Mouse (Mus musculus): ENCODE results near the gene Kdelr1. TPM values are rescaled to one million over a fixed set of nuclear protein-coding genes. Genes with fewer than 3 reads are reported as not detected.

The Kdelr1 gene
- total RNA-seq (2017) = 44.6 and 57.7 TPM in 2 replicates

DNA sequence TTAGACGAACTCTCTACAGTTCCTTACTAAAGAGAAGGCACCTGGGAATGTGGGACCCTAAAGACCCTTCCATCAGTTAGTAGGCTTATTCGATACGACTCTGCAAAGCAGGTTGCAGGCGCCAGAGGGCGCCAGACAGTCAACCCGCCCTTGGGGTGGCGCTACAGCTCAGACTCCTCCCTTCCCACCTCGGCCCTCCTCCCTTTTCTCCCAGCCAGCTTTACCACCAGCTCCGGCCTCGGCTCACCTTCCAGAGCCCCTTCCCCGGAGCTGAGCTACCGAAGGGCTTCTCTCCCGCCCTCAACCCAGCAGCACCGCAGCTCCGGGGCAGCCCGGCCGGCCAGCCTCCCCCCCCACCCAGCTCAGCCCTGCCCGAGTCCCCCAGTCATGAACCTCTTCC lies at the start of gene Kdelr1:
Gene Kdelr1 (plus strand): TSS at position 149 of the 400 bp plus-strand sequence.
- peak; percentile 85 for ATAC-seq (ENCODE audit: extremely low read depth, insufficient number of reproducible peaks, low FRiP score, poor library complexity, severe bottlenecking)

DNA sequence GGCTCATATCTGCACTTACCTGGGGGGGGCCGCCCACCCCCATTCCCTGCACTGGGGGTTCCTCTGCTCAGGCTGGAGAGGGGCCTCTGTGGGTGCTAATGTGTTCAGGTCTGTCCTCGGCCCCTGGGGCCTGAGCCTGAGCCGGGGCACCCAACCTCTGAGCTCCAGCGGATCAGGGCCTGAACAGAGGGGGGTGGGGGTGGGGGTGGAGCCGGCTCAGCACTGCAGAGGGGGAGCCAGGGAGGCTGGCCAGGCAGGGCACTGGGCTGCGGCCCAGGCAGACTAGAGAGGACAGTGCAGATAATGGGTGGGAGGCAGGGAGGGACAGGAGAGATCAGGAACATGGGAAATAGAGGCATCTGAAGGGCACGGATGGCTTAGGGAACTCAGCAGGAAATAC lies 48.0 kb upstream of the Kdelr1 start, which contains the start of gene Kcnj14:
Gene Kcnj14 (minus strand): TSS at position 185 of the 400 bp plus-strand sequence.
- no peak for ATAC-seq (ENCODE audit: extremely low read depth, insufficient number of reproducible peaks, low FRiP score, poor library complexity, severe bottlenecking)

DNA sequence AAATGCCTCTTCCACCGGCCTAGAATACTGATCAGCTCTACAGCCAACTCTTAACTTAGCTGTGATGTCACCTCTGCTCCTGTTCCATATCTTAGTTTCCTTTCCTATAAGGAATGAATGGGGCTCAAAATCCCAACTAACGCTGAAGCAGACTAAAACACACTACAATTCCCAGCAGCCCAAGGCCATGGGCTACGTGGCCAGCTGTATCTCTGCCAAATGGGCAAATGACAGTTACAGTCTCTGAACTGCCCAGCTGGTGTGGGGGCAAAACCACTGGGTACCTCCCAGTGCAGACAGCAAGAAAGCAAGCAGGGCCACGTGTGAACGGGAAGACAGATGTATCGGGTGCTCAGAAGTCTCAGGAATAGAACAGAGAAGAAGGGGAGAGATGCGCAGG lies 45.9 kb upstream of the Kdelr1 start:
- ATAC-seq (ENCODE audit: extremely low read depth, insufficient number of reproducible peaks, low FRiP score, poor library complexity, severe bottlenecking) = no peak

DNA sequence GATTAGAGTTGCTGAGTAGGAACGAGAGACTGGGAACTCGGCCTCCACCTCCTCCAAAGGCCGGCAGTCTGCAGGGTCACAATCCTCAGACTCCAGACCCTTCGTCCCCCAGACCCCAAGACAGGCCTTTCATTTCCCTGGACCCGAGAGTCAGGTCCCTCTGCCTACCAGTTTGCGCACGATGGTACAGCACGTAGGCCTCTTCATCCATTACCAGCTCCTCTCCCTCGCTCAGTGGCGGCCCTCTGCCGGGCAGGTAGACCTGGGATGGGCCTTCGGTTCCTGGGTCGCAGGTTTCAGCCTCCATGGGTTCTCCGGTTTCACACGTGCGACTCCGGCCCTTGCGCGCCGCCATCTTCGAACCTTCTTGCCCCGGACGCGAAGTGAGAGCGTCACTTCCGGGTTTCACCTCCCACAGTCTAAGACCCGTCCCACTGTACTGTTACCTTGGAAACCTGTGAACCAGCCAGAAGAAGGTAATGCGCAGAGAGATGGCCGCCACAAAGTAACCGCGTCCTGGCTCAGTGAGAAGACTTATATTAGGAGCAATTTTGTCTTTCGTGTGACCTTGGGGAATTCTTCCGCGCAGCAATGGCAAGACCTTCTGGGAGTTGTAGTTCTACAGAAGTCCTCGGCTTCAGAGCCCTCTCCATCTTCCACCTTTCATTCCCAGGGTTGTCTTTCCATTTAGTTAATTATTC lies 42.0 kb upstream of the Kdelr1 start, which contains the start of gene Grwd1:
Gene Grwd1 (minus strand): TSS at position 518 of the 701 bp plus-strand sequence.
- peak; percentile 90 for ATAC-seq (ENCODE audit: extremely low read depth, insufficient number of reproducible peaks, low FRiP score, poor library complexity, severe bottlenecking)

DNA sequence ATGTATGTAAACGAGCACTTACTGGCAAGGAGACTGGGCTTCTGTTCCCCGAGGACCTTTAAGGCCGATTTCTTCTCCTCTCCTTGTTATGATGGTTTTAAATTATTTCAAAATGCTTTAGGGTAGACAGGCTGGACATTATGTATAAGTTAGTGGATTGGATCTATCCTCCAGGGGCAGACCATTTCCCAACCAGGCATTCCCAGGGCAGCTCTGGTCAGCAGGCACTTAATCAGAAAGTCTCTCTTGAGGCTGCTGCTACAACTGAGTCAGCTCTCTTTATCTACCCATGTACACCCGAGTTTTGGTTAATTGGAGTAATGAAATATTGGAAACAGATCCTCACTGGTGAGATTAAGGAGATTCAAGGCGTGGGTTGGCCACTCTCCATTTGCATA lies 41.4 kb upstream of the Kdelr1 start:
- ATAC-seq (ENCODE audit: extremely low read depth, insufficient number of reproducible peaks, low FRiP score, poor library complexity, severe bottlenecking) = no peak

DNA sequence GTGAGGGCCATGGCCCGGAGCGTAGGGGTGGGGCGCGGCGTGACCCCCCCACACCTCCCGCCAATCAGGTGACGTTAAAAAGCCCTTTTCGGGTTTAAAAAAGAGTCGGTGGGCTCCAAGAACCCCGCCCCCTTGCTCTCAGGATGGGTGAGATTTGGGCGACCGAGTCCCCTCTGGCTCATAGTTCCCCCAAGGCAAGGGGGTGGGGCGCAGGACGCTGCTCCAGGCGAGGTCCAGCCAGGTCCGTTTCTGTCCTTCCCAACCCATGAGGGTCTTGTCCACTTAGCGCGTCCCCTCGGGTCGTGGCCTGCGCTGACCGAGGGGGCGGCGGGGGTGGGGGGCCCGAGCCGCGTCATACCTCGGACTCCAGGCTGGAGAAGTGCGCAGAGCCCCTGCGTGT lies 40.1 kb upstream of the Kdelr1 start:
- ATAC-seq (ENCODE audit: extremely low read depth, insufficient number of reproducible peaks, low FRiP score, poor library complexity, severe bottlenecking) = no peak

DNA sequence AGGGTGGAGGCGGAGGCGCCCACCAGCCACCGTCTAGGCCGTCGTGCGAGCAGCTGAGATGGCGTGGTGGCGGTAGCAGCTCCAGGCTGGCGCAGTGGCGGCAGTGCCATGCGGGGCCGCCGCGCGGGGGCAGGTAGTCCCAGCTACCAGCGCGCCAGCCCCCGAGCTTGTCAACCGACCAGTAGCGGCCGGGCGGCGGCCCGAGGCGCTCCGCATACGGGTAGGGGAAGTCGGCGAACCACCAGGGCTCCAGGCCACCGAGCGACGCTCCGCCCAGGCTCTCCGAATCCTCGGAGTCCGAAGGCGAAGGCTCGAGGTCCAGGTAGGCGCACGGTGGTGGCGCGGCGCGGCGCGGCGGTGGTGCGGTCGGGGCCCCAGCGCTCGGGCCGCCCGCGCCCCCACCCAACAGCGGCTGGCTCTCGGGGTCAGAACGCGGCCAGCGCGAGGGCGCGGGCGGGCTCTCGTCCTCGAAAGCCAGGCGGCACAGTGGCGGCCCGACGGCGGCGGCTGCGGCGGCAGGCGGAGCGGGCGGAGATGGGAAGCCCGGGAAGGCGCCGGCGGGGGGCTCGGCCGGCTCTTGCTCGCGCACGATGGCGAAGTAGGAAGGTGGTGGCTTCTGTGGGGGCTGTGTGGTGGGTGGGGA lies 39.3 kb upstream of the Kdelr1 start:
- ATAC-seq (ENCODE audit: extremely low read depth, insufficient number of reproducible peaks, low FRiP score, poor library complexity, severe bottlenecking) = no peak

DNA sequence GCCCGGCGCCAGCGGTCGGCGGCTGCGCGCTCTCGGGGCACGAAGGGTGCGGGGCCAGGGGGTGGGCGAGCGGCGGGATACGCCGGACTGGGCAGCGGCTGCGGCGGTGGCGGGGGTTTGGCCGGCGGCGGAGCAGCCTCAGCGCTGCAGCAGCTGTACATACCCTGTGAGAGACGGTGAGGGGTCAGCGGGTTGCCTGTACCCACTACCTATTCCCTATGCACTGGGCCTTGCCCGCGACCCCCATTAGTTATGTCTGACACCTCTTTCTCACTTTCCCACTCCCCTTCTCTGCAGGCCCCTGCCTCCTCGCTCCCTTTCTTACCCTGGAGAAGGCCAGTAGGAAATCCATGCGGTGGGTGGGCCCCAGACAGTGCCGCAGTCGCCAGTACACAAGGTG lies 38.6 kb upstream of the Kdelr1 start:
- no peak for ATAC-seq (ENCODE audit: extremely low read depth, insufficient number of reproducible peaks, low FRiP score, poor library complexity, severe bottlenecking)

DNA sequence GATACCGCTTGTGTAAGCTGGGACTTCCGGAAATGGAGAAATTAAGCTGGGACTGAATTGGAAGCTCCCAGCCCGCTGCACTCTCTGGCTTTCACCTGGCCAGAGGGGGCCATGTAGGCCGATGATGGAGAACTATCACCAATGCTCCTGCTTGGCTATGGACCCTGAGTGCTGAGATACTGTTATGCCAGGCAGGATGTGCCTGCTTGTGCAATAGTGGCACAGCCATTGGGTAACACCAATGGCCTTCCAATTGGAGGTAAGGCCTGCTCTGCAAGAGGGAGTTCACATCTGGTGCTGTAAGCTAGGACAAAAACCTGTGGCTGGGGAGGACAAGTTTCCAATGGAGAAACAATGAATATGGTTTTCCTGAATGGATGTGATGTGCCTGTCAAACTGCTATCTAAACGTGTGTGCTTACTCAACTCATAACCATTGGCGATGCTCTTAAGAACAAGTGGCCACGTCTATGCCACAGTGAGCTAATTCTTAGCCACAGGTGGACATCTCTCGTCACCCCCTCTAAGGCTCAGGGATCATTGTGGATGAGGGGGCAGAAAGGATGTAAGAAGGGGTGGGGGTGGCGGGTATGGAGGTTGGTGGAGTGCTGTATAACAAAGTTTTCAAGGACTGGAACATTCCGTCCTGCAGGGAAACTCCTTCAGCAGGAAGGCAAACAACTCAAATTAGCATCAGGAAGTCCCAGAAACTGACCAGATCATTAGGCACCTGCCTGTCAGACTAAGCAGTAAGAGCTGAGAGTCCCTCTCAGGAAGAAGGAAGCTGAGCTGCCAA lies 29.4 kb upstream of the Kdelr1 start:
- no peak for ATAC-seq (ENCODE audit: extremely low read depth, insufficient number of reproducible peaks, low FRiP score, poor library complexity, severe bottlenecking)

DNA sequence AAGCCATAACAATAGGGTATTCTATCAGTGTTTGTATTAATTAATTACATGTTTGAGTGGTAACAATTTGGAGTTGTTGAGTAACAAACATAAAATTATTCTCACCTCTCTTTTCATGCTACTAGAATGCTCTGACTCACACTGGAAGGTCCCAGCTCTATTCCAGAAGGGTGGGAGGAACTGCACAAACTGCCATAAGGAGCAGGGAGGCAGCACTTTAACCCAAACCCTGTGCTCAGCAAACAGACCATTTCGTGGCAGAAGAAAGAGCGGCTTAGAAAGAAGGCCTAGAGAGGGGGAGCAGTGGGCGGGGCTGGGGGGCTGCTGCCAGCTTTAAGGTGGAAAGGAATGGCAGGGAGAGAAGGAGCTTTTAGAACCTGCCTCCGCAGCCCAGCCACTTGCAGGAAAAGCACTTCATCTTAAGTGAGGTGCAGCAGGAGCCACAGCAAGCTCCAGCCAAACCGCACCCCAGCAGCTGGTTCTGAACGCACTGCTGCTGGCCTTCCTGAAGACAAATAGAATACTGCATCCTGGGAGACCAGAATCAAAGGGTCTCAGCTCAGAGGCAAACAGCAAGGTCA lies 24.0 kb upstream of the Kdelr1 start:
- no peak for ATAC-seq (ENCODE audit: extremely low read depth, insufficient number of reproducible peaks, low FRiP score, poor library complexity, severe bottlenecking)

DNA sequence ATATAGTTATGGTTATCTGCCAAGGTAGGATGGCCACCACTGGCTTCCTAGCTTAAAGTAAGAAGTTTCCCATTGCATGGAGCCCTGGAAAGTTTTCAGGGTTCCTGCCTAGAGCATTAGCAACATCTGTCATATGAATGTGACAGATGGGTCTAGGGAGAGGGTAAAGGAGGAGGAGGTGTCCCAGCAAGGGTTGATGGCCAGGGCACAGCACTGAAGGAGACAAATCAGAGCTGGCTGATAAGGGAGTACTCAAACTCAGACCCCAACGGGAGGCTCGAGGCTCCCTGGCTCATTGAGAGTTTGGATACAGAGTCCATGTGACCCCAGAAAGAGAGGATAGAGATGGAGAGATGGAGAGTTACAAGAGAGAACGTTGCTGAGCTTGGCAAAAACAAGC lies 21.9 kb upstream of the Kdelr1 start:
- no peak for ATAC-seq (ENCODE audit: extremely low read depth, insufficient number of reproducible peaks, low FRiP score, poor library complexity, severe bottlenecking)

DNA sequence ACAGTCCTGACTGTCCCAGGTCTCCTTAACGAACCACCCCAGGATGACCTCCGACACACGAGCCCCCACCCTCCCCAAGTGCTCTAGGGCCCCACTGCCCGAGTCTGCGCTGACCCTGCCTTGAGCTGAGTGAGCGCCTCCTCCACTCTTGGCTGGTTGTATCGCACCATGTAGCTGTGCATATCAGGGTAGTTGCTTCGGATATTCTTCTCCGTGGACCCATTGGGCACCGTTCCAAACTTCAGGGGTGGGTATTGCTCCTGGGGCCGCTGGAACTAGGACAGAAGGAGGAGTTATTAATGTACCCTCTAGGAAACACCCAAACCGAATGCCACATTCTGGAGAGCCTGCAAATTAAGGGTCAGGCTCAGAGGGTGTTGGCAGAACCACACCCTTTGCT lies 19.5 kb upstream of the Kdelr1 start:
- ATAC-seq (ENCODE audit: extremely low read depth, insufficient number of reproducible peaks, low FRiP score, poor library complexity, severe bottlenecking) = no peak

DNA sequence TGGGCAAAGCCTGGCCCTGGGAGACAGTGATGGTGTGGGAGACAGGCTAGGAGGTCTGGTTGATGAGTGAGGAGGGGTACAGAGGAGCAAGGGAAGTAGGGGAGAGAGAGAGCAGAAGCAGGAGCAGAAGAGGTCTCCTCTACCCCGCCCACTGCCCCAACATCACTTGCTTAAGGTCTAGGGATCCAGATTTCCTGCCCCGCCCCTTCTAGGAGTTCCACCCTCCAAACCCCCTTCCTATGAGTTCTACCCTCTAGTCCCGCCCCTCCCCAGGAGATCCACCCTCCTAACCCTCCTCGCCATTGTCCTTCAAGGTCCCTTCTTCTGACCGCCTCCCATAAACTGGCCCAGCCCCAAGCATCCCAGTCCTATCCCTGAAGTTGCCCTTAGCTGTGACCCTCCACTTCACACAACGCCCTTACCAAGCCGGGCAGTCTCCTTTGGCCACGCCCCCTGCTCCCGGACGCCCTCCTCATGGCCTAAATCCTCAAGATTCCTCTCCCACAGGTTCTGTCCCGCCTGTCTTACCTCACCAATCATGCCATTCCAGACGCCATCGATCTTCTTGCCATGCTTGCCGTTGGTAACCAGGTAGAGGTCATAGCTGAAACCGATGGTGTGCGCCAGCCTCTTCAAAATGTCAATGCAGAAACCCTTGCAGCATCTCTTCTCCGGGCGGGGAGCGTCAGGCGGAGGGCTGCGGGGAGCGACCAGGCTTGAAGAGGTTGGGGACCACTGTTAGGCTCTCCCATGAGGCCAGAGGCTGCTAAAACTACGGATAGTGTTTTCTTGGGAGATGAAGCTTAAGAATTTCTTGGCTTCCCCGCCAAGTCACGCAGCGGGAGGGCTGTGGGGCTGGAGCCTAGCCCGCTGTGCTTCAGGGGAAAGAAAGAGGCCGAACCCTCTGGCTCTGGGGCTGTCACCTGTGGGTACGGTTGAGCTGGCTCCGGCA lies 15.3 kb upstream of the Kdelr1 start:
- ATAC-seq (ENCODE audit: extremely low read depth, insufficient number of reproducible peaks, low FRiP score, poor library complexity, severe bottlenecking) = no peak

DNA sequence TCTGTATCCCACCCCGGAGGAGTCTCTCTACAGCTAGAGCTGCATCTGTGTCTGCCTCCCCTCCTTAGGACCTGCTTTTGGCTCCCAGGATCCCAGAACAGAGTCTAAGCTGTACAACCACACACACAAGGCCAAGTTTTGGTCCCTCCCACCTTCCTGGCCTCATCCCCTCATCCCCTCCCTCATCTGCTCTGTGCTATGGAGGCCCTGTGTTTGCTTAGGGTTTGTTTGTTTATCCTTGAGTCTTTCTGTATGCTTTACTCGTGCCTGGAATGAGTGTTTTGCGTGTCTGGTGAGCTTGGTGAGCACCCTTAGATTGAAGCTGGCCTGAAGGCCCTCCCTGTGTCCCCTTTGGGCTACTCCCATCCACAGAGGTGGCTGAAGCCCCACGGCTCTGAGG lies 13.6 kb upstream of the Kdelr1 start:
- no peak for ATAC-seq (ENCODE audit: extremely low read depth, insufficient number of reproducible peaks, low FRiP score, poor library complexity, severe bottlenecking)

DNA sequence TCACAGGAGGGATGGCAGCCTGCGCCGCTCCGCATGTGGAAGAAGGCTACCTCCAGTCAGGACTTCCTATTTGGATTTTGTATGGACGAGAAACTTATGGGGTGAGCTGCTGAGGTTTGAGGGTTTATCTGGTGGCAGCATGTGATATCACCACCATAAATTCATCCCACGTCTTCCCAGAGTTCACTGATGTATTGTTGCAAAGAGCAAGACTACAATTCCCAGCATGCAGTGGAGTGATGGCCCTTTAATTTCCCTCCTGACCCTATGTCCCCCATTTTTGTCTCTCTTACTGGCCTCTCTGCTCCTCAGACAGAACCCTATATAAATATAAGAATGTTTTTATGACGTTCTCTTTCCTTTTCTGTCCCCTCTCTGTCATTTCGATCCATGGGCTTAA lies 9.8 kb upstream of the Kdelr1 start:
- no peak for ATAC-seq (ENCODE audit: extremely low read depth, insufficient number of reproducible peaks, low FRiP score, poor library complexity, severe bottlenecking)

DNA sequence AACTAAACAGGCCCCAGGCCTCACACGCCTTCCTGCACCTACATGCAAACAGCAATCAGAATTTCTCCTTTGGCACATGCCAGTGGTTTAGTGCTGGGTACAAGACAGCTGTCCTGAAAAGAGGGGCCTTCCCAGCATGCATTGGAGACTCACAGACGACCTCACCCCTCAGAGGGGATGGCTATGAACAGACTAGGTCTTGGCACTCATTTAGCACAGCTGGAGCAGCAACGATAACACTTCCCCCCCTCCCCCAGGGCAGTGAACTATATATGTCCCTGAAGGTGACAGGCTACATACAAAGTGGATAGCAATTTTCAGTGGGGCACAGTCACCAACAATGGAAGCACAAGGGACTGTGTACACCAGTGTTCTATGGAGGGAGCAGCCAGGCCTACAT lies 8.1 kb upstream of the Kdelr1 start:
- ATAC-seq (ENCODE audit: extremely low read depth, insufficient number of reproducible peaks, low FRiP score, poor library complexity, severe bottlenecking) = no peak

DNA sequence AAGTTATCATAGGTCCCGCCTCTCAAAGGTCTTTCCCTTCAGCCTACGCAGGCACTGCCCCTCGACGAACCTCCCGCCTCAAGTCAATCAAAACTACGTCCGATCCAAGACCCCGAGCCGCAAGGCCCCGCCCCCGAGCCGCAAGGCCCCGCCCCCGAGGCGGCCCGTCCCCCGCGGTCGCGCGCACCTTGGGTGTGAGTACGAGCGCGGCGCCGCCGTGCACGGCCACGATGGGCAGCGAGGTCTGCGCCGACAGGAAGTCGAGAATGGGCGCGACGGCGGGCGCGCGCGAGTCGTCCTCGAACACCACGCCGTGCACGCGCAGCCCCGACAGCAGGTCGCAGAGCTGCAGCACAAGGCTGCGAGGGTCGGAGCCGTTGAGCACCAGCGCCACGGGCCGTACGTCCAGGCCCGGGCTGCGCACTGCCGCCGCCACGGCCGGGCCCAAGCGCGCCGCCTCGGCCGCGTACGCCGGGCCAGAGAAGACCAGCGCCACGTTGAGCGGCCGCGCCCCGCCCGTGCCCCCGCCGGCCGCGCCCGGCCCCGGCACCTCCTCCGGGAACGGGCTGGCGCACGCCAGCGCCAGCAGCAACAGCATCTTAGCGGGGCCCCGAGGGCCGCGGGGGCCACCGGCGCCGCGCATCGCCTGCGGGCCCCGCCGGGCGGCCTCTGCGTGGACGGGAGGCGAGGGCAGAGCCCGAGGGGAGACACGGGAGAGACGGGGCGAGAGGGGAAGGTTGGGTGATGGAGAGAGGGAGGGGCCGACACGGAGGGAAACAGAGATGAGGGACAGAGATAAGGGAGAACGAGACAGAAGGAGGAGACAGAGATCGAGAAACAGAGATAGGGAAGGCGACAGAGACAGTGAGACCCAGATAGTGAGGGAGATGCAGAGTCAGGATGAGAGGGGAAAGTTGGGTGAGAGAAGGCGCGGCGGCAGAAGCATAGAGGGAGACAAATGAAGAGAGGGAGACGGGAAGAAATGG lies 6.4 kb upstream of the Kdelr1 start:
- ATAC-seq (ENCODE audit: extremely low read depth, insufficient number of reproducible peaks, low FRiP score, poor library complexity, severe bottlenecking) = peak; percentile 75
